Mouse (Mus musculus): ENCODE data around the gene Prkn. TPM values are rescaled to one million over a fixed set of nuclear protein-coding genes. Genes with fewer than 3 reads are reported as not detected.

The Prkn gene
- polyA plus RNA-seq, 1 experiment from 2014 or later = 1.7 TPM

- 57% methylated on average over 3 of the region's 3 CpGs for WGBS (ENCODE audit: insufficient replicate concordance)
Measured at GRCm38 (mm10) chr17:11621492-11621891, 781.3 kb downstream of the Prkn start.

GRCm38 (mm10) chr17:11626306-11626705 lies 786.1 kb downstream of the Prkn start:
- ATAC-seq (replicated peaks; ENCODE audit: insufficient number of reproducible peaks, low FRiP score, low TSS enrichment) = no peak
- H3K27ac ChIP-seq (ENCODE audit: low read depth, low read length) = no peak overlapping the region
- no peak overlapping the region for H3K4me2 ChIP-seq
- H3K27me3 ChIP-seq (ENCODE audit: control insufficient read depth, insufficient read depth, low read length) = no peaks in the 10 kb centered on the region
- H3K9me3 ChIP-seq (replicated peaks; ENCODE audit: control insufficient read depth, low read length) = no peaks in the 10 kb centered on the region
- 73% methylated on average over 3 of the region's 3 CpGs for WGBS (ENCODE audit: insufficient replicate concordance)
- no peaks in the 10 kb centered on the region for H3K36me3 ChIP-seq (ENCODE audit: control insufficient read depth, insufficient read depth, low read length)
- H3K4me3 ChIP-seq (ENCODE audit: low read depth, low read length) = no peak overlapping the region
- H3K4me1 ChIP-seq (ENCODE audit: control insufficient read depth, insufficient read depth, low read length) = no peaks in the 10 kb centered on the region
- H3K9ac ChIP-seq (ENCODE audit: low read depth, low read length) = no peak overlapping the region

More at GRCm38 (mm10) chr17:11621492-11621891, 781.3 kb downstream of the Prkn start:
- H3K9me3 ChIP-seq (replicated peaks; ENCODE audit: control insufficient read depth, low read length) = no peaks in the 10 kb centered on the region
- H3K4me3 ChIP-seq (ENCODE audit: low read depth, low read length) = no peak overlapping the region
- no peak overlapping the region for H3K4me2 ChIP-seq
- no peaks in the 10 kb centered on the region for H3K4me1 ChIP-seq (ENCODE audit: control insufficient read depth, insufficient read depth, low read length)
- H3K36me3 ChIP-seq (ENCODE audit: control insufficient read depth, insufficient read depth, low read length) = no peaks in the 10 kb centered on the region
- H3K27ac ChIP-seq (ENCODE audit: low read depth, low read length) = no peak overlapping the region
- H3K27me3 ChIP-seq (ENCODE audit: control insufficient read depth, insufficient read depth, low read length) = no peaks in the 10 kb centered on the region
- H3K9ac ChIP-seq (ENCODE audit: low read depth, low read length) = no peak overlapping the region
- ATAC-seq (replicated peaks; ENCODE audit: insufficient number of reproducible peaks, low FRiP score, low TSS enrichment) = no peak

- H3K4me1 ChIP-seq (ENCODE audit: control insufficient read depth, insufficient read depth, low read length) = no peaks in the 10 kb centered on the region
- H3K4me2 ChIP-seq = no peak overlapping the region
- no peaks in the 10 kb centered on the region for H3K9me3 ChIP-seq (replicated peaks; ENCODE audit: control insufficient read depth, low read length)
- no peak overlapping the region for H3K4me3 ChIP-seq (ENCODE audit: low read depth, low read length)
- H3K27ac ChIP-seq (ENCODE audit: low read depth, low read length) = no peak overlapping the region
- H3K36me3 ChIP-seq (ENCODE audit: control insufficient read depth, insufficient read depth, low read length) = no peaks in the 10 kb centered on the region
- WGBS (ENCODE audit: insufficient replicate concordance) = 90% methylated on average over 11 of the region's 11 CpGs
- ATAC-seq (replicated peaks; ENCODE audit: insufficient number of reproducible peaks, low FRiP score, low TSS enrichment) = no peak
- H3K27me3 ChIP-seq (ENCODE audit: control insufficient read depth, insufficient read depth, low read length) = no peaks in the 10 kb centered on the region
- no peak overlapping the region for H3K9ac ChIP-seq (ENCODE audit: low read depth, low read length)
Measured at GRCm38 (mm10) chr17:11635121-11635520, 794.9 kb downstream of the Prkn start.

GRCm38 (mm10) chr17:11637642-11638041 lies 797.5 kb downstream of the Prkn start:
- no peaks in the 10 kb centered on the region for H3K27me3 ChIP-seq (ENCODE audit: control insufficient read depth, insufficient read depth, low read length)
- 73% methylated on average over 10 of the region's 10 CpGs for WGBS (ENCODE audit: insufficient replicate concordance)

GRCm38 (mm10) chr17:11638451-11638850 lies 798.3 kb downstream of the Prkn start:
- no peak overlapping the region for H3K4me3 ChIP-seq (ENCODE audit: low read depth, low read length)
- H3K27ac ChIP-seq (ENCODE audit: low read depth, low read length) = no peak overlapping the region
- 76% methylated on average over 6 of the region's 6 CpGs for WGBS (ENCODE audit: insufficient replicate concordance)
- H3K9ac ChIP-seq (ENCODE audit: low read depth, low read length) = no peak overlapping the region
- no peaks in the 10 kb centered on the region for H3K4me1 ChIP-seq (ENCODE audit: control insufficient read depth, insufficient read depth, low read length)
- H3K36me3 ChIP-seq (ENCODE audit: control insufficient read depth, insufficient read depth, low read length) = no peaks in the 10 kb centered on the region
- H3K9me3 ChIP-seq (replicated peaks; ENCODE audit: control insufficient read depth, low read length) = no peaks in the 10 kb centered on the region
- H3K4me2 ChIP-seq = no peak overlapping the region
- H3K27me3 ChIP-seq (ENCODE audit: control insufficient read depth, insufficient read depth, low read length) = no peaks in the 10 kb centered on the region
- no peak for ATAC-seq (replicated peaks; ENCODE audit: insufficient number of reproducible peaks, low FRiP score, low TSS enrichment)

More at GRCm38 (mm10) chr17:11637642-11638041, 797.5 kb downstream of the Prkn start:
- Histone ChIP-seq H3K4me1 (ENCODE audit: control insufficient read depth, insufficient read depth, low read length) (no peaks in the 10 kb centered on the region), H3K27ac (ENCODE audit: low read depth, low read length) (no peak overlapping the region), H3K36me3 (ENCODE audit: control insufficient read depth, insufficient read depth, low read length) (no peaks in the 10 kb centered on the region), H3K4me3 (ENCODE audit: low read depth, low read length) (no peak overlapping the region), H3K9me3 (replicated peaks; ENCODE audit: control insufficient read depth, low read length) (no peaks in the 10 kb centered on the region), H3K4me2 (no peak overlapping the region), H3K9ac (ENCODE audit: low read depth, low read length) (no peak overlapping the region)
- ATAC-seq (replicated peaks; ENCODE audit: insufficient number of reproducible peaks, low FRiP score, low TSS enrichment) = no peak

- Histone ChIP-seq H3K27me3 (ENCODE audit: control insufficient read depth, insufficient read depth, low read length) (no peaks in the 10 kb centered on the region), H3K9me3 (replicated peaks; ENCODE audit: control insufficient read depth, low read length) (no peaks in the 10 kb centered on the region), H3K9ac (ENCODE audit: low read depth, low read length) (no peak overlapping the region), H3K4me2 (no peak overlapping the region), H3K27ac (ENCODE audit: low read depth, low read length) (no peak overlapping the region), H3K4me1 (ENCODE audit: control insufficient read depth, insufficient read depth, low read length) (no peaks in the 10 kb centered on the region), H3K36me3 (ENCODE audit: control insufficient read depth, insufficient read depth, low read length) (no peaks in the 10 kb centered on the region), H3K4me3 (ENCODE audit: low read depth, low read length) (no peak overlapping the region)
- WGBS (ENCODE audit: insufficient replicate concordance) = 81% methylated on average over 5 of the region's 5 CpGs
- ATAC-seq (replicated peaks; ENCODE audit: insufficient number of reproducible peaks, low FRiP score, low TSS enrichment) = no peak
Measured at GRCm38 (mm10) chr17:11639786-11640185, 799.6 kb downstream of the Prkn start.

GRCm38 (mm10) chr17:11642328-11642727 lies 802.1 kb downstream of the Prkn start:
- ATAC-seq (replicated peaks; ENCODE audit: insufficient number of reproducible peaks, low FRiP score, low TSS enrichment) = no peak
- no peak overlapping the region for H3K4me3 ChIP-seq (ENCODE audit: low read depth, low read length)
- H3K36me3 ChIP-seq (ENCODE audit: control insufficient read depth, insufficient read depth, low read length) = no peaks in the 10 kb centered on the region
- no peak overlapping the region for H3K4me2 ChIP-seq
- WGBS (ENCODE audit: insufficient replicate concordance) = 71% methylated on average over 1 of the region's 1 CpGs
- H3K4me1 ChIP-seq (ENCODE audit: control insufficient read depth, insufficient read depth, low read length) = no peaks in the 10 kb centered on the region
- no peak overlapping the region for H3K27ac ChIP-seq (ENCODE audit: low read depth, low read length)
- H3K9ac ChIP-seq (ENCODE audit: low read depth, low read length) = no peak overlapping the region
- H3K27me3 ChIP-seq (ENCODE audit: control insufficient read depth, insufficient read depth, low read length) = no peaks in the 10 kb centered on the region
- no peaks in the 10 kb centered on the region for H3K9me3 ChIP-seq (replicated peaks; ENCODE audit: control insufficient read depth, low read length)

GRCm38 (mm10) chr17:11644016-11644415 lies 803.8 kb downstream of the Prkn start:
- Histone ChIP-seq H3K27me3 (ENCODE audit: control insufficient read depth, insufficient read depth, low read length) (no peaks in the 10 kb centered on the region), H3K9me3 (replicated peaks; ENCODE audit: control insufficient read depth, low read length) (no peaks in the 10 kb centered on the region), H3K4me3 (ENCODE audit: low read depth, low read length) (no peak overlapping the region), H3K27ac (ENCODE audit: low read depth, low read length) (no peak overlapping the region), H3K36me3 (ENCODE audit: control insufficient read depth, insufficient read depth, low read length) (no peaks in the 10 kb centered on the region), H3K4me2 (no peak overlapping the region), H3K4me1 (ENCODE audit: control insufficient read depth, insufficient read depth, low read length) (no peaks in the 10 kb centered on the region), H3K9ac (ENCODE audit: low read depth, low read length) (no peak overlapping the region)
- no peak for ATAC-seq (replicated peaks; ENCODE audit: insufficient number of reproducible peaks, low FRiP score, low TSS enrichment)
- 73% methylated on average over 4 of the region's 4 CpGs for WGBS (ENCODE audit: insufficient replicate concordance)

GRCm38 (mm10) chr17:11644873-11645464 lies 804.8 kb downstream of the Prkn start:
- no peaks in the 10 kb centered on the region for H3K4me1 ChIP-seq (ENCODE audit: control insufficient read depth, insufficient read depth, low read length)
- no peaks in the 10 kb centered on the region for H3K27me3 ChIP-seq (ENCODE audit: control insufficient read depth, insufficient read depth, low read length)
- no peak for ATAC-seq (replicated peaks; ENCODE audit: insufficient number of reproducible peaks, low FRiP score, low TSS enrichment)
- H3K9ac ChIP-seq (ENCODE audit: low read depth, low read length) = no peak overlapping the region
- H3K27ac ChIP-seq (ENCODE audit: low read depth, low read length) = no peak overlapping the region
- no peak overlapping the region for H3K4me3 ChIP-seq (ENCODE audit: low read depth, low read length)
- H3K36me3 ChIP-seq (ENCODE audit: control insufficient read depth, insufficient read depth, low read length) = no peaks in the 10 kb centered on the region
- WGBS (ENCODE audit: insufficient replicate concordance) = 82% methylated on average over 3 of the region's 3 CpGs
- no peak overlapping the region for H3K4me2 ChIP-seq
- no peaks in the 10 kb centered on the region for H3K9me3 ChIP-seq (replicated peaks; ENCODE audit: control insufficient read depth, low read length)

Data from heart, embryonic 11.5 days (tissue).